Mouse (Mus musculus) spleen, adult 2 months (tissue): ENCODE data around the gene Actl10. TPM values are rescaled to one million over a fixed set of nuclear protein-coding genes. Genes with fewer than 3 reads are reported as not detected.
A peak's percentile ranks its signal among the peaks of the same experiment; 100 is the strongest.

Source experiments
- DNase-seq, 2 experiments: peaks; one replicate each; pipeline versions ENCODE4 v3.0.0 to v3.0.0-alpha.2; 2012 to 2021; ENCODE audit warnings: low spot score in 2 of 2, low read depth in 1 of 2
- H3K27ac ChIP-seq: fragments of 200-500 bp; 2 replicates; pipeline ENCODE4 v1.5.1; 2012; ENCODE audit warnings: low read length, inconsistent platforms; ENCODE audit not compliant: insufficient read depth
- H3K27me3 ChIP-seq: fragments of 200-500 bp; 2 replicates; pipeline ENCODE4 v1.6.1; 2012; ENCODE audit warnings: mild to moderate bottlenecking, moderate library complexity, low read length, inconsistent platforms; ENCODE audit not compliant: control insufficient read depth, insufficient read depth
- H3K36me3 ChIP-seq: fragments of 200-500 bp; 2 replicates; pipeline ENCODE4 v1.6.1; 2012; ENCODE audit warnings: mild to moderate bottlenecking, low read length, inconsistent platforms; ENCODE audit not compliant: control insufficient read depth, insufficient read depth
- H3K4me1 ChIP-seq: fragments of 200-500 bp; 2 replicates; pipeline ENCODE4 v1.6.1; 2011; ENCODE audit warnings: inconsistent platforms; ENCODE audit not compliant: control insufficient read depth, insufficient read depth, insufficient read length
- H3K4me3 ChIP-seq: fragments of 200-500 bp; 2 replicates; pipeline ENCODE4 v1.5.1; 2011; ENCODE audit warnings: mild to moderate bottlenecking, inconsistent platforms; ENCODE audit not compliant: insufficient read depth, insufficient read length; ENCODE audit errors: extremely low read depth
- CTCF ChIP-seq: fragments of 200-500 bp; IDR thresholded peaks from 2 replicates; pipeline ENCODE4 v1.5.1; 2011; ENCODE audit warnings: mild to moderate bottlenecking, inconsistent platforms; ENCODE audit not compliant: insufficient read depth, insufficient read length, insufficient replicate concordance; ENCODE audit errors: extremely low read depth
- POLR2A ChIP-seq: fragments of 200-500 bp; IDR thresholded peaks from 2 replicates; pipeline ENCODE4 v1.6.1; 2011; ENCODE audit warnings: low read depth, low read length, inconsistent platforms
- WGBS: fragments of 180-500 bp; shearing (Covaris S2); methylation state at CpG from one replicate; pipeline ENCODE4 v1.1.7; 2018; 5-methylcytosine and 5-hydroxymethylcytosine counted together
- polyA plus RNA-seq: library from polyadenylated mRNA; depleted of rRNA; stranded (reverse); fragments of >200 nt; gene quantifications from 2 replicates; pipeline ENCODE4 v1.2.3, GENCODE M21; 2012

The Actl10 gene
- polyA plus RNA-seq, 1 experiment, result 0.12 TPM

- WGBS, result 69% methylated on average over 3 of the region's 3 CpGs
These were observed 11.9 kb upstream of the Actl10 start for GRCm38 (mm10) chr2:154539720-154540119.

GRCm38 (mm10) chr2:154541630-154542029 is 9.9 kb upstream of the Actl10 start:
- no peaks in the 10 kb centered on the region for H3K27me3 ChIP-seq
- no peak overlapping the region for H3K4me3 ChIP-seq
- 89% methylated on average over 2 of the region's 2 CpGs for WGBS
- TF ChIP-seq CTCF, result no peak
- no peaks in the 10 kb centered on the region for H3K4me1 ChIP-seq
- no peak overlapping the region for H3K27ac ChIP-seq
- DNase-seq, result no peak
- 0 out of 2 replicates have a peak, but pooled peaks cover 1% of the 10 kb centered on the region for H3K36me3 ChIP-seq

More at GRCm38 (mm10) chr2:154539720-154540119, 11.9 kb upstream of the Actl10 start:
- H3K27ac ChIP-seq, result no peak overlapping the region
- TF ChIP-seq POLR2A (no peak), CTCF (peak; percentile 42; the same call in 1 of the 2 replicates)
- peaks cover 5% of the 10 kb centered on the region; the same call in 1 of the 2 replicates for H3K36me3 ChIP-seq
- H3K4me3 ChIP-seq, result no peak overlapping the region
- H3K27me3 ChIP-seq, result no peaks in the 10 kb centered on the region
- peak in 1 of 2 experiments; percentile 23 for DNase-seq
- H3K4me1 ChIP-seq, result no peaks in the 10 kb centered on the region

GRCm38 (mm10) chr2:154543567-154544347 is 7.8 kb upstream of the Actl10 start:
- Histone ChIP-seq H3K27ac (no peak overlapping the region), H3K4me3 (no peak overlapping the region), H3K4me1 (no peaks in the 10 kb centered on the region), H3K27me3 (no peaks in the 10 kb centered on the region), H3K36me3 (no peaks in the 10 kb centered on the region)
- WGBS, result 89% methylated on average over 9 of the region's 9 CpGs
- no peak for TF ChIP-seq CTCF
- no peak for TF ChIP-seq POLR2A
- DNase-seq, result no peak

GRCm38 (mm10) chr2:154546711-154547110 is 4.9 kb upstream of the Actl10 start, which contains the start of gene 1700003F12Rik:
TSS of gene 1700003F12Rik (plus strand) at chr2:154547085.
- TF ChIP-seq POLR2A, result no peak
- no peak for TF ChIP-seq CTCF
- H3K36me3 ChIP-seq, result no peaks in the 10 kb centered on the region
- WGBS, result 90% methylated on average over 10 of the region's 10 CpGs
- no peaks in the 10 kb centered on the region for H3K27me3 ChIP-seq
- DNase-seq, result no peak
- H3K4me1 ChIP-seq, result peaks cover 5% of the 10 kb centered on the region; the same call in 1 of the 2 replicates
- H3K27ac ChIP-seq, result no peak within 1 kb of the TSS
- no peak within 1 kb of the TSS for H3K4me3 ChIP-seq

DNA sequence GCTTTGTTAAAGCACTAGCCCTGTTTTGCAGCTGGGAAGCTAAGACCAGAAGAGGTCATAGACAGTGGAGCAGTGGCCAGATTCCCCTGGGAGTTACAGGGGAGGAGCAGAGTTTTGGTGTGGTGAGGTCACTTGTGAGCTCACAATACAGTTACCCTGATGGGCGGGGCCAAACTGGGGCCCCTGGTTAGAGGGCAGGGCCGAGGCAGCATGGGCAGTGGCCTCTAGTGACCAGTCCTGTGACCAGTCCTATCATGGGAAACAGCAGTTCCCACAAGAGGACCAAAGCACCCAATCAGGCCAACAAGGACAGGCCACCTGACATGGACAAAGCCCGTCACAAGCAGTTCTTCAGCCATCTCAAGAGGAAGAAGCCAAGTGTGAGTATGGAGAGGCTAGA is 2.9 kb upstream of the Actl10 start:
- no peak for TF ChIP-seq CTCF
- no peak for TF ChIP-seq POLR2A
- WGBS, result 71% methylated on average over 3 of the region's 3 CpGs
- H3K27me3 ChIP-seq, result no peaks in the 10 kb centered on the region
- no peak for DNase-seq
- H3K27ac ChIP-seq, result no peak overlapping the region
- H3K36me3 ChIP-seq, result no peaks in the 10 kb centered on the region
- H3K4me3 ChIP-seq, result no peak overlapping the region
- peaks cover 14% of the 10 kb centered on the region; the same call in 1 of the 2 replicates for H3K4me1 ChIP-seq

DNA sequence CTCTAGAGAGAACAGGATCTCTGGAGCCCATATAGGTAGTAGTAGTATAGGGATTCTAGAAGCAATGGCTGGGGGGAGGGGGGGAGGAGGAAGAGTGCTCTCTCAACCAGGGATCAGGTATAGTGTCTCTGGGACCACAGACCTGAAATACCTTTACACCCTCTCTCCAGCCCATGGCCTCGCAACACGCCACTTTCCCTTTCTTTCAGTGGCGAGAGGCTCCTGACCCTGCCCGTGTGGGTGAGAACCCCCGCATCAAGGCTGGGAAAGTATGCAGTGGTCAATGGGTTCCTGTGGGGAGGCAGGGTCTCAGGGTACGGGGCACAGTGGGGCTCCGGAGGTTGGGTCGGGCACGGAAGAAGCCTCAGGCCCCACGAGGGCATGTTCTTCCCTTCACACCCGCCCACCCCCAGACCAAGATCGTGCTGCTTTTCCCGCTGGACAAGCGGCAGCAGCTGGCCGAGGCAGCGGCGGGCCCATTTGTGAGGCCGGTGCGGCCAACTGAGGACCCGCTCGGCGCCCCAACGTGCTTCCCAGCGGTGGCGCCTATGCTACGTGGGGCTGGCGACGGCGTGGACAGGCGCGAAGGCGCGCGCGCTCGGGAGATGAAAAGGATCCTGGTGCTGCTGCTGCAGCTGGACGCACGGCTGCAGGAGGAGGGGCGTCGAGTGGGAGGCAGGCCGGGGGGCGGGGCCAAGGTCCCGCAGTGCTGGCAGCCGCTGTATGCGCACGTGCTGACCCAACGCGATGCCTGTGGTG is 2.3 kb upstream of the Actl10 start:
- H3K4me1 ChIP-seq, result peaks cover 14% of the 10 kb centered on the region; the same call in 1 of the 2 replicates
- no peaks in the 10 kb centered on the region for H3K36me3 ChIP-seq
- H3K27me3 ChIP-seq, result no peaks in the 10 kb centered on the region
- H3K4me3 ChIP-seq, result peak overlapping the region; percentile 29; the same call in 1 of the 2 replicates
- DNase-seq, result peak in 1 of 2 experiments; percentile 27
- no peak for TF ChIP-seq POLR2A
- no peak for TF ChIP-seq CTCF
- no peak overlapping the region for H3K27ac ChIP-seq
- WGBS, result 8% methylated on average over 48 of the region's 48 CpGs

GRCm38 (mm10) chr2:154549886-154550189 is 1.7 kb upstream of the Actl10 start:
- TF ChIP-seq POLR2A, result no peak
- no peak for TF ChIP-seq CTCF
- peak overlapping the region; percentile 29; the same call in 1 of the 2 replicates for H3K4me3 ChIP-seq
- peaks cover 14% of the 10 kb centered on the region; the same call in 1 of the 2 replicates for H3K4me1 ChIP-seq
- 18% methylated on average over 20 of the region's 20 CpGs for WGBS
- no peaks in the 10 kb centered on the region for H3K27me3 ChIP-seq
- DNase-seq, result no peak
- no peak overlapping the region for H3K27ac ChIP-seq
- H3K36me3 ChIP-seq, result no peaks in the 10 kb centered on the region
